Mouse (Mus musculus) embryonic facial prominence, embryonic 13.5 days (tissue): ENCODE measurements around the gene Stx7. TPM values are rescaled to one million over a fixed set of nuclear protein-coding genes. Genes with fewer than 3 reads are reported as not detected.

Source experiments
- ATAC-seq: fragments of 200-750 bp; cut with Nextera tagmentation; 2 replicates; pipeline ENCODE4 v1.8.0; 2017; ENCODE audit warnings: low read depth; ENCODE audit not compliant: insufficient number of reproducible peaks, insufficient read depth, low FRiP score, low TSS enrichment
- H3K27ac ChIP-seq: fragments of 300-500 bp; sonication (generic); 2 replicates; pipeline ENCODE4 v1.5.1; 2015; ENCODE audit warnings: moderate library complexity, mild to moderate bottlenecking, inconsistent platforms
- H3K27me3 ChIP-seq: fragments of 300-500 bp; sonication (generic); 2 replicates; pipeline ENCODE4 v1.6.1; 2015; ENCODE audit warnings: mild to moderate bottlenecking, inconsistent platforms
- H3K36me3 ChIP-seq: fragments of 300-500 bp; sonication (generic); 2 replicates; pipeline ENCODE4 v1.6.1; 2015; ENCODE audit warnings: mild to moderate bottlenecking, inconsistent platforms
- H3K4me1 ChIP-seq: fragments of 300-500 bp; sonication (generic); 2 replicates; pipeline ENCODE4 v1.6.1; 2015; ENCODE audit warnings: inconsistent platforms
- H3K4me2 ChIP-seq: fragments of 300-500 bp; sonication (generic); 2 replicates; pipeline ENCODE4 v1.6.1; 2015; ENCODE audit warnings: moderate library complexity, mild to moderate bottlenecking, inconsistent platforms
- H3K4me3 ChIP-seq: fragments of 300-500 bp; sonication (generic); 2 replicates; pipeline ENCODE4 v1.5.1; 2015; ENCODE audit warnings: mild to moderate bottlenecking, inconsistent platforms
- H3K9ac ChIP-seq: fragments of 300-500 bp; sonication (generic); 2 replicates; pipeline ENCODE4 v1.6.1; 2015; ENCODE audit warnings: mild to moderate bottlenecking, inconsistent platforms
- H3K9me3 ChIP-seq: fragments of 300-500 bp; sonication (generic); 2 replicates; pipeline ENCODE4 v1.6.1; 2016; ENCODE audit warnings: inconsistent platforms
- WGBS: fragments of 180-500 bp; shearing (Covaris S2); methylation state at CpG from one replicate; pipeline ENCODE4 v1.1.7; 2015; ENCODE audit warnings: mixed read lengths; 5-methylcytosine and 5-hydroxymethylcytosine counted together
- polyA plus RNA-seq: library from polyadenylated mRNA; unstranded; fragments of >200 nt; fragmentation: Nextera tagmentation; extraction: Ambion mirVana; gene quantifications from 2 replicates; pipeline ENCODE4 v1.2.1, GENCODE M21; 2015

Stx7 gene
- polyA plus RNA-seq, 1 experiment from 2014 or later = 62.6 TPM

- H3K27me3 ChIP-seq = no peaks in the 10 kb centered on the region
- H3K36me3 ChIP-seq = no peaks in the 10 kb centered on the region
- no peak for ATAC-seq
- no peak overlapping the region for H3K4me2 ChIP-seq
- H3K4me1 ChIP-seq = peaks cover 4% of the 10 kb centered on the region; the same call in 1 of the 2 replicates
- no peak overlapping the region for H3K9ac ChIP-seq
- no peaks in the 10 kb centered on the region for H3K9me3 ChIP-seq
- 83% methylated on average over 4 of the region's 4 CpGs for WGBS
- no peak overlapping the region for H3K27ac ChIP-seq
- no peak overlapping the region for H3K4me3 ChIP-seq
Observed at GRCm38 (mm10) chr10:24171906-24172459, 22.9 kb downstream of the Stx7 start.

GRCm38 (mm10) chr10:24173210-24174001 lies 24.3 kb downstream of the Stx7 start:
- Histone ChIP-seq H3K4me3 (no peak overlapping the region), H3K36me3 (no peaks in the 10 kb centered on the region), H3K4me2 (no peak overlapping the region), H3K9me3 (no peaks in the 10 kb centered on the region), H3K27ac (no peak overlapping the region), H3K27me3 (no peaks in the 10 kb centered on the region), H3K4me1 (peaks cover 4% of the 10 kb centered on the region; the same call in 1 of the 2 replicates), H3K9ac (no peak overlapping the region)
- ATAC-seq = no peak
- WGBS = 40% methylated on average over 10 of the region's 10 CpGs

- ATAC-seq = no peak
- Histone ChIP-seq H3K9ac (no peak overlapping the region), H3K4me2 (no peak overlapping the region), H3K4me3 (no peak overlapping the region), H3K27me3 (no peaks in the 10 kb centered on the region), H3K27ac (no peak overlapping the region), H3K9me3 (no peaks in the 10 kb centered on the region), H3K4me1 (peaks cover 6% of the 10 kb centered on the region; the same call in 1 of the 2 replicates), H3K36me3 (peaks cover 27% of the 10 kb centered on the region)
- WGBS = 58% methylated on average over 7 of the region's 7 CpGs
Observed at GRCm38 (mm10) chr10:24190392-24190791, 41.3 kb downstream of the Stx7 start.

- WGBS = 50% methylated on average over 1 of the region's 1 CpGs
- no peak for ATAC-seq
Observed at GRCm38 (mm10) chr10:24191977-24192376, 42.9 kb downstream of the Stx7 start.

GRCm38 (mm10) chr10:24199303-24199702 lies 50.2 kb downstream of the Stx7 start:
- no peak overlapping the region for H3K9ac ChIP-seq
- H3K27me3 ChIP-seq = no peaks in the 10 kb centered on the region
- no peak for ATAC-seq
- H3K9me3 ChIP-seq = no peaks in the 10 kb centered on the region
- no peaks in the 10 kb centered on the region for H3K4me1 ChIP-seq
- H3K4me2 ChIP-seq = no peak overlapping the region
- no peak overlapping the region for H3K4me3 ChIP-seq
- WGBS = 77% methylated on average over 12 of the region's 12 CpGs
- no peak overlapping the region for H3K27ac ChIP-seq
- no peaks in the 10 kb centered on the region for H3K36me3 ChIP-seq

More at GRCm38 (mm10) chr10:24191977-24192376, 42.9 kb downstream of the Stx7 start:
- no peaks in the 10 kb centered on the region for H3K27me3 ChIP-seq
- H3K4me3 ChIP-seq = no peak overlapping the region
- H3K4me2 ChIP-seq = no peak overlapping the region
- no peak overlapping the region; the same call in 1 of the 2 replicates for H3K27ac ChIP-seq
- peaks cover 11% of the 10 kb centered on the region for H3K36me3 ChIP-seq
- peaks cover 6% of the 10 kb centered on the region; the same call in 1 of the 2 replicates for H3K4me1 ChIP-seq
- no peaks in the 10 kb centered on the region for H3K9me3 ChIP-seq
- H3K9ac ChIP-seq = no peak overlapping the region

GRCm38 (mm10) chr10:24200099-24200498 lies 51.0 kb downstream of the Stx7 start:
- H3K4me2 ChIP-seq = no peak overlapping the region
- H3K36me3 ChIP-seq = no peaks in the 10 kb centered on the region
- no peak for ATAC-seq
- no peak overlapping the region for H3K9ac ChIP-seq
- H3K9me3 ChIP-seq = no peaks in the 10 kb centered on the region
- no peaks in the 10 kb centered on the region for H3K4me1 ChIP-seq
- no peak overlapping the region for H3K27ac ChIP-seq
- no peaks in the 10 kb centered on the region for H3K27me3 ChIP-seq
- WGBS = 71% methylated on average over 3 of the region's 3 CpGs
- no peak overlapping the region for H3K4me3 ChIP-seq

GRCm38 (mm10) chr10:24210075-24210474 lies 61.0 kb downstream of the Stx7 start:
- no peak overlapping the region for H3K4me3 ChIP-seq
- no peak overlapping the region for H3K9ac ChIP-seq
- H3K9me3 ChIP-seq = no peaks in the 10 kb centered on the region
- H3K36me3 ChIP-seq = no peaks in the 10 kb centered on the region
- H3K4me1 ChIP-seq = no peaks in the 10 kb centered on the region; the same call in 1 of the 2 replicates
- ATAC-seq = no peak
- WGBS = 78% methylated on average over 6 of the region's 6 CpGs
- H3K27me3 ChIP-seq = no peaks in the 10 kb centered on the region
- H3K27ac ChIP-seq = no peak overlapping the region
- H3K4me2 ChIP-seq = no peak overlapping the region

GRCm38 (mm10) chr10:24213297-24213696 lies 64.2 kb downstream of the Stx7 start:
- Histone ChIP-seq H3K36me3 (no peaks in the 10 kb centered on the region), H3K4me3 (no peak overlapping the region), H3K9ac (no peak overlapping the region), H3K9me3 (no peaks in the 10 kb centered on the region), H3K4me2 (no peak overlapping the region), H3K27ac (no peak overlapping the region), H3K4me1 (no peaks in the 10 kb centered on the region; the same call in 1 of the 2 replicates), H3K27me3 (no peaks in the 10 kb centered on the region)
- 65% methylated on average over 5 of the region's 5 CpGs for WGBS
- ATAC-seq = no peak

- Histone ChIP-seq H3K4me1 (no peaks in the 10 kb centered on the region), H3K4me2 (no peak overlapping the region), H3K9me3 (no peaks in the 10 kb centered on the region), H3K27me3 (peaks cover 13% of the 10 kb centered on the region), H3K36me3 (no peaks in the 10 kb centered on the region), H3K9ac (no peak overlapping the region), H3K27ac (no peak overlapping the region), H3K4me3 (no peak overlapping the region)
- no peak for ATAC-seq
- 61% methylated on average over 6 of the region's 6 CpGs for WGBS
Observed at GRCm38 (mm10) chr10:24217558-24218268, 68.6 kb downstream of the Stx7 start.

GRCm38 (mm10) chr10:24220931-24221330 lies 71.8 kb downstream of the Stx7 start:
- WGBS = 89% methylated on average over 5 of the region's 5 CpGs
- Histone ChIP-seq H3K9me3 (no peaks in the 10 kb centered on the region), H3K4me1 (peaks cover 15% of the 10 kb centered on the region), H3K4me3 (no peak overlapping the region), H3K9ac (no peak overlapping the region), H3K4me2 (no peak overlapping the region), H3K27ac (no peak overlapping the region), H3K27me3 (peaks cover 41% of the 10 kb centered on the region), H3K36me3 (no peaks in the 10 kb centered on the region)
- no peak for ATAC-seq

GRCm38 (mm10) chr10:24222911-24223310 lies 73.8 kb downstream of the Stx7 start:
- Histone ChIP-seq H3K27me3 (peaks cover 41% of the 10 kb centered on the region), H3K9me3 (no peaks in the 10 kb centered on the region), H3K4me2 (peak overlapping the region; percentile 91), H3K36me3 (no peaks in the 10 kb centered on the region), H3K9ac (peak overlapping the region; percentile 68), H3K27ac (no peak overlapping the region), H3K4me3 (peak overlapping the region; percentile 53), H3K4me1 (peaks cover 15% of the 10 kb centered on the region)
- ATAC-seq = no peak
- WGBS = 12% methylated on average over 6 of the region's 6 CpGs
